In genomic region chr7:27159882-27160281, GRCm38 (mm10) we compare ENCODE assay signal across 8 mouse cellular contexts. TPM values are rescaled to one million over a fixed set of nuclear protein-coding genes. Genes with fewer than 3 reads are reported as not detected.
DNase-seq lines count a peak whose midpoint lies in the region; ATAC-seq and TF ChIP-seq lines count a peak whose summit lies in the region.

No protein-coding gene starts in this region.

- peaks cover 29% of the 10 kb centered on the region for H3K4me1 ChIP-seq in hindbrain, postnatal 0 days (ENCODE audit: insufficient read depth, low read length)
- peaks cover 74% of the 10 kb centered on the region for H3K4me1 ChIP-seq in megakaryocyte, embryonic 14.5 days

- peak; percentile 88 for DNase-seq in WW6 (ENCODE audit: low read depth, low spot score)
- peak; percentile 82 to 89 for DNase-seq in cerebellum, postnatal 36 days
- DNase-seq in gastrocnemius, adult 2 months = peak; percentile 90
- peak; percentile 91 for DNase-seq in hindbrain, postnatal 0 days (ENCODE audit: low spot score)
- peak; percentile 69 to 83 for DNase-seq in left cerebral cortex, adult 8-10 months (ENCODE audit: low spot score in 2 of 2)
- DNase-seq in right cerebral cortex, postnatal 10 days (ENCODE audit: low spot score in 2 of 2) = peak; percentile 91 to 94
- DNase-seq in urinary bladder, postnatal 14 days (ENCODE audit: low spot score) = peak; percentile 84

- peak; percentile 98 for TF ChIP-seq CTCF in gastrocnemius, adult 2 months (IDR thresholded peaks at IDR 0.05)
- peak; percentile 99 for TF ChIP-seq CTCF in hindbrain, postnatal 0 days (IDR thresholded peaks at IDR 0.05; ENCODE audit: low read depth)

- H3K4me3 ChIP-seq in gastrocnemius, adult 2 months = peak overlapping the region; percentile 38
- H3K4me3 ChIP-seq in hindbrain, postnatal 0 days (ENCODE audit: low read length) = no peak overlapping the region
- H3K4me3 ChIP-seq in megakaryocyte, embryonic 14.5 days (replicated peaks) = peak overlapping the region; percentile 76

- ATAC-seq in hindbrain, postnatal 0 days = peak; percentile 93

- no peak overlapping the region for H3K9ac ChIP-seq in hindbrain, postnatal 0 days (replicated peaks; ENCODE audit: low read length)

- H3K27me3 ChIP-seq in hindbrain, postnatal 0 days (ENCODE audit: insufficient read depth, low read length) = no peaks in the 10 kb centered on the region
- H3K27me3 ChIP-seq in megakaryocyte, embryonic 14.5 days (replicated peaks) = no peaks in the 10 kb centered on the region

- 0 out of 2 replicates have a peak overlapping the region, but pooled peaks have one; percentile 19 for H3K4me2 ChIP-seq in hindbrain, postnatal 0 days (ENCODE audit: low read depth, low read length)

- peaks cover 23% of the 10 kb centered on the region for H3K36me3 ChIP-seq in hindbrain, postnatal 0 days (ENCODE audit: insufficient read depth, low read length)
- peaks cover 96% of the 10 kb centered on the region for H3K36me3 ChIP-seq in megakaryocyte, embryonic 14.5 days (replicated peaks; ENCODE audit: low read length)

- peak overlapping the region; percentile 98 for H3K27ac ChIP-seq in gastrocnemius, adult 2 months
- no peak overlapping the region; the same call in 1 of the 2 replicates for H3K27ac ChIP-seq in hindbrain, postnatal 0 days

- no peaks in the 10 kb centered on the region for H3K9me3 ChIP-seq in hindbrain, postnatal 0 days (ENCODE audit: low read length)
- no peaks in the 10 kb centered on the region for H3K9me3 ChIP-seq in megakaryocyte, embryonic 14.5 days

- intact Hi-C loops in gastrocnemius, adult 2 months (cut with DNase I) = loop anchor here (2.0 to 5.0 kb wide), 5 partner anchors 27 to 117 kb away; partner anchors contain the start of genes BC024978, Coq8b, Numbl and Snrpa

- 14% methylated on average over 8 of the region's 8 CpGs for WGBS in hindbrain, postnatal 0 days

RNA-seq across cellular contexts. Expression of gene Cyp2t4, which starts 6.4 kb away (rescaled TPM):
- not detected for total RNA-seq in gastrocnemius, adult 2 months (2021)
- total RNA-seq in hindbrain, postnatal 0 days (2014; rRNA removed) = not detected in 2 replicates
- polyA plus RNA-seq in hindbrain, postnatal 0 days (2015; fragmentation: Nextera tagmentation; extraction: Ambion mirVana) = 0.09 and 0.32 TPM in 2 replicates
- total RNA-seq in left cerebral cortex, adult 8-10 months (2022) = not detected
- polyA plus RNA-seq in megakaryocyte, embryonic 14.5 days (2012; ENCODE audit: insufficient read depth, low replicate concordance) = not detected in 2 replicates

RNA-seq across cellular contexts. Expression of gene Egln2, which starts 6.7 kb away (rescaled TPM):
- total RNA-seq in gastrocnemius, adult 2 months (2021) = 100 to 1,000 TPM in 1 of 2 experiments, 10 to 100 TPM in 1; 97.6 to 119 TPM
- total RNA-seq in hindbrain, postnatal 0 days (2014; rRNA removed) = 116 and 117 TPM in 2 replicates
- polyA plus RNA-seq in hindbrain, postnatal 0 days (2015; fragmentation: Nextera tagmentation; extraction: Ambion mirVana) = 75.4 and 78.6 TPM in 2 replicates
- total RNA-seq in left cerebral cortex, adult 8-10 months (2022) = 10 to 100 TPM; 87.9 to 97.7 (median 93.6) TPM
- polyA plus RNA-seq in megakaryocyte, embryonic 14.5 days (2012; ENCODE audit: insufficient read depth, low replicate concordance) = 75.2 and 107 TPM in 2 replicates

RNA-seq across cellular contexts. Expression of gene Rab4b, which starts 18.8 kb away (rescaled TPM):
- 1 to 10 TPM; 5.7 to 6.5 TPM for total RNA-seq in gastrocnemius, adult 2 months (2021)
- total RNA-seq in hindbrain, postnatal 0 days (2014; rRNA removed) = 66.7 and 76.9 TPM in 2 replicates
- polyA plus RNA-seq in hindbrain, postnatal 0 days (2015; fragmentation: Nextera tagmentation; extraction: Ambion mirVana) = 125 and 128 TPM in 2 replicates
- total RNA-seq in left cerebral cortex, adult 8-10 months (2022) = 100 to 1,000 TPM in 3 of 4 experiments, 10 to 100 TPM in 1; 94.2 to 108 (median 101) TPM
- polyA plus RNA-seq in megakaryocyte, embryonic 14.5 days (2012; ENCODE audit: insufficient read depth, low replicate concordance) = 400 and 700 TPM in 2 replicates

RNA-seq across cellular contexts. Expression of gene Gm21983, which starts 21.0 kb away (rescaled TPM):
- under 1 TPM in 1 of 2 experiments, not detected in 1; 0.18 TPM for total RNA-seq in gastrocnemius, adult 2 months (2021)
- total RNA-seq in hindbrain, postnatal 0 days (2014; rRNA removed) = not detected in 2 replicates
- polyA plus RNA-seq in hindbrain, postnatal 0 days (2015; fragmentation: Nextera tagmentation; extraction: Ambion mirVana) = 0.43 and 0.44 TPM in 2 replicates
- total RNA-seq in left cerebral cortex, adult 8-10 months (2022) = not detected
- not detected in 2 replicates for polyA plus RNA-seq in megakaryocyte, embryonic 14.5 days (2012; ENCODE audit: insufficient read depth, low replicate concordance)

RNA-seq across cellular contexts. Expression of gene Mia, which starts 21.1 kb away (rescaled TPM):
- total RNA-seq in gastrocnemius, adult 2 months (2021) = not detected
- 17.8 and 34.2 TPM in 2 replicates for total RNA-seq in hindbrain, postnatal 0 days (2014; rRNA removed)
- 63.6 and 70.1 TPM in 2 replicates for polyA plus RNA-seq in hindbrain, postnatal 0 days (2015; fragmentation: Nextera tagmentation; extraction: Ambion mirVana)
- 1 to 10 TPM in 2 of 4 experiments, under 1 TPM in 2; 0.48 to 2.0 (median 1.4) TPM for total RNA-seq in left cerebral cortex, adult 8-10 months (2022)
- polyA plus RNA-seq in megakaryocyte, embryonic 14.5 days (2012; ENCODE audit: insufficient read depth, low replicate concordance) = not detected in 2 replicates
